Mouse (Mus musculus) heart, adult 11 months (tissue): ENCODE measurements around the gene Chd3.

ENCODE experiments used
- DNase-seq: peaks from one replicate; pipeline ENCODE4 v3.0.0; 2022

The Chd3 gene

GRCm38 (mm10) chr11:69364376-69364775 is 4.8 kb downstream of the Chd3 start:
- no peak for DNase-seq

DNA sequence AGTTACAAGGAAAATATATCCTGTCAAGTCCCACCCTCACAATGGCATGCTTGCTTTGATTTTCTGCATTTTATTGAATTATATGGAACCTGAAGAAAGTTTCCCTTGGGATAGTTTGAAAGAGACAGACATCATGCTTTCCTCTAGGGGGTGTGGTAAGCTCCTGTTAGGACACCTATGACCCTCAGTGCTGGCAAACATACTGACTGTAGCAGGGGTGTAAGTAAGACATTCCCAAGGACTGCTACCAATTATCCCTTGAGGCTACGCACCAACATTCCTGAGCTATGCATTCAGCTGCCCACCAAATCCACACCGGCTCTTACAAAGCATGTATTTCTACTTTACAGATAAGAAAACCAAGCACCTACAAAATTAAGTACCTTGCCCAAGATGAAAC is 6.7 kb downstream of the Chd3 start:
- DNase-seq, result no peak

DNA sequence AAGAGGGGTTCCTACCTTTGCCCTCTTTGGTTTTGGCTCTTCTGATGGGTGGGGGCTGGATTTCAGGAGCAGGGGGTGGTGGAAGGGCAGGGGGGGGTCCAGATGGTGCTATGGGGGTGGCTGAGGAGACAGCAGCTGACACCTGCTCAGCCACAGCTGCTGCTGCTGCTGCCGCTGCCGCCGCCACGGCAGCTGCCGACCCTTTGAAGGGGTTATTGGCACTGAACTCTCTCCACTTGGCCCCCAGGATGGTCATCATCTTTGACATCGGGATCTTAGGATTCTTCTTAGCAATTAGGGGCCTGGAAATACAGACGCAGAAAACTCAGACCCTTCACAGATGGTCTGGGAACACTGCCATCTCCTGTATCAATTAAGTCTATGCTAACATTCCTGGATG is 7.2 kb downstream of the Chd3 start:
- no peak for DNase-seq

- DNase-seq, result no peak
Measured at GRCm38 (mm10) chr11:69357690-69358089, 11.5 kb downstream of the Chd3 start.

- DNase-seq, result no peak
Measured at GRCm38 (mm10) chr11:69356544-69356943, 12.7 kb downstream of the Chd3 start.

DNA sequence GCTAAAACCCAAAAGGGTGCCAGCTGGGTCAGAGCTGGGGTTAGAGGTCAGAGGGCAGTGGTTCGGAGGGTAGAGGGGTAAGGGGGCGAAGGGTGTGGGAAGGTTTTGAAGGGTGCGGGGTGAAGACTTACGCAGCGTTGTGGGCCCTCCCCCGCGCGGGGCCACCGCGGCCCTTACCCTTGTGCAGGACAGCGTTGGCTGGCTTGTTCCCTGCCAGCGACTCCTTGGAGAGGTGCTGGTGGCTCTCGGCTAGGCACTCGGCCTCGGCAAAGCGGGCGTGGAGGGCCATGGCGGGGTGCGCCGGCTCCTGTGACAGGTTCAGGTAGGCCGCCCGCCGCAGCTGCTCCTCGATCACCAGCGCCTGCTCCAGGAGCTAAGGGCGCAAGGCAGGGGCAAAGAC is 22.8 kb downstream of the Chd3 start:
- peak; percentile 92 for DNase-seq

DNA sequence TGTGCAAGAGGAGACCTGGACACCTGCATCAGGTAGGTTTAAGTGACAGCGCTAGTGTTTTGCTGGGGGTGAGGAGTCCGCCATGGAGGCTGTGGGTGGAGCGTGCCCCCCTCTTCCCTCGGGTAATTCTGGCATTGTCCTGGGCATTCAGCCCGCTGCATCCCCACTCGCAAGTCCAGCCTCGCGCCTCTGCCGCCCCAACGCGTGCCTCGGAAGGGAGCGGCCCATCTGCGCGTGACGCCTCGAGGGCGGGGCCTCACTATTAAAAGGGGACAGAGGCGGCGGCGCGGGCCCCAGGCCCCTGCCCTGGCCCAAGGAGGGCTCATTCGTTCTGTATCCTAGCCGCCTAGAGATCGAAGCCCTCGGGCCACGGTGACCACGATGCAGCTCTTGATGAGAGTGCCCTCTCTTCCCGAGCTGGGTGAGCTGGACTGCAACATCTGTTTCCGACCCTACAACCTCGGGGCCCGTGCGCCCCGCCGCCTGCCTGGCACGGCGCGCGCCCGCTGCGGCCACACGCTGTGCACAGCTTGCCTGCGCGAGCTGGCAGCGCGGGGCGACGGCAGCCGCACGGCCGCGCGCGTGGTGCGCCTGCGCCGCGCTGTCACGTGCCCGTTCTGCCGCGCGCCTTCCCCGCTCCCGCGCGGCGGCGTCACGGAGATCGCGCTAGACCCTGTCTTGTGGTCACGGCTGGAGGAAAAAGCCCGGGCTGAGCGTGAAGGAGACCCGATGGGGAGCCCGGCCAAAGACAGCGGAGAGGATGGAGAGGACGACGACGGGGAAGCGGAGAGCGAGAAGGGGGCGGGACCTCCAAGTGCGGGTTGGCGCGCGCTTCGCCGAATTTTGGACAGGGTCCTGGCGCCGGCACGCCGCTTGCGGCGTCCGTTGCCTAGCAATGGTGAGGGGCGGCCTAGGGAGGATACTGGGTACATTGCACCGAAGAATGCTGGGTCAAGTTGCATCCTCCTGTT is 28.8 kb downstream of the Chd3 start, which contains the start of gene Rnf227:
Gene Rnf227 (plus strand): TSS at position 301 of the 971 bp plus-strand sequence.
- peak; percentile 97 for DNase-seq

DNA sequence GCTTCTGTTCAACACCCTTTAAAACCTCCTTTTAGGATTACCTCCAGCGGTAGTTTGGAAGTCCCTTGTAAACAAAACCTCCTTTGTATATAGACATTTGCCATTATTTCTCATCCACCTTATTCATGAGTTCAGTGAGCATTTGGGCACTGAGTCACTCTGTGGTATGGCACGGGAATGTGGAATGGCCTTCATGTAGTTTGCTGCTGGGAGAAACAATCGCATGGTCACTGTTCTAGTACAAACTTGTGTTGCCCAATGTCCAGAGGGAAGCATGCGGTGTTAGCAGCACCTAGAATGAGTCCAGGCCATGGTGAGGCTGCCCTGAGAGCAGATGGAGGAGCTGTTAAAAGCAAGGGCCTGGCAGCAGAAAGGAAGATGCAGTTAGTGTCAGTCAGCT is 34.4 kb downstream of the Chd3 start:
- DNase-seq, result no peak

DNA sequence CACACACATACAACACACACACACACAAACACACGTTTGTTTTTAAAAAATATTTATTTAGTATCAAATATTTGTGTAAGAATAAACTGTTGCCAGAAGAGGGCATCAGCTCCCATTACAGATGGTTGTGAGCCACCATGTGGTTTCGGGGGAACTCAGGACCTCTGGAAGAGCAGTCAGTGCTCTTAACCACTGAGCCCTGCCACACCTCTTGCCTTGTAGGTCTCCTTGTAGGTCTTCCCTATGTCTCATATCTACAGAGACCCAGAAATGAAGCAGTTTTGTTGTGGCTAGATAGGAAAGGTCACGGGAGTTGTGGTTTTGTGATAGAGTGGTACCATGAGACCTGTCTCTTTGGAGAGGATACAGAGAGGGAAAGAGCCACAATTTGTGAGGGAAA is 35.3 kb downstream of the Chd3 start:
- DNase-seq, result no peak

DNA sequence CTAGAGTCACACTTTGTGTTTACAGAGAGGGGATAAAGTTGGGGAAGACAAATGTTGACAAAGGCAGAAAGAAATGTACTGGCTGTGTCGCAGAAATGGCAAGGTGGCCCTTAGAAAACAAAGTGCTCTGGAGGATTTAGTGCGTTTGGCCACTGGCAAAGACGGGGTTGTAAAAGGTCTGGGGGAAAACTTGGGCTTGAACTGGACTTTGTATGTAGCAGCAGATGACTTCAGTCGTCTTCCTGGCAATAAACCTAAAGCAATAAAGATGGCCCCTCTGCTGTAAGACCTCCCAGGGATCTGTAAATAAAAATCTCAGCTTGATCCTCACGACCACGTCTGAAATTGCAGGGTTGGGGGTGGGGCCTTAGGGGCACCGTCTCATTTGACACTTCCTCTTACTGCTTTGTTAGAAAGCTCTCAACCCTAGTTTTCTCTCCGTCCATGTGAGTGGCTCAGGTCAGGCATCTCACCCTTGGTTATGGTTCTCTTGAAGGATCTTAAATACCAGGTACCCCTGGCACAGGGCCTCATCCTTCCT is 36.4 kb downstream of the Chd3 start:
- DNase-seq, result no peak

DNA sequence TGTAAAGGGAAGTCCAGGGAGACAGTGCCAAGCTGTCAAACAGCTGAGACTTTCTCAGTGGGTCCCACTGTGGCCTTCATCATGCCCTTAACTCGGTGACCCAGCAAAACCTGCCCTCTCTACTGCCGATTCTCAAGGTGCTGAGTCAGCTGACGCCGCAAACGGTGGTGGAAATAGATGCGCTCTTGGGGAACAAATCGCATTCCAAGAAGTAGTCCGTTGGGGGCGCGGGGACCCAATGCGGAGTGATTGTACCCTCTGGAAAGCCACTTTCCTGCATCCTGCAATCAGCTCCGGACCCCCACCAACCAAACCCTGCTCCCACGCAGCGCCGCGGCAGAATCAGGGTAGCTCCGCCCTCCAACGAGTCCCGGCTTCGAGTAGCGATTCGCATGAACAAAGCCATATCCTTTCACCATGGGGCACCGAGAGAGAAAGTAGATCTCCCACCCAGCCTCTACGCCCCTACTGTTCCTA is 37.2 kb downstream of the Chd3 start:
- peak; percentile 97 for DNase-seq

DNA sequence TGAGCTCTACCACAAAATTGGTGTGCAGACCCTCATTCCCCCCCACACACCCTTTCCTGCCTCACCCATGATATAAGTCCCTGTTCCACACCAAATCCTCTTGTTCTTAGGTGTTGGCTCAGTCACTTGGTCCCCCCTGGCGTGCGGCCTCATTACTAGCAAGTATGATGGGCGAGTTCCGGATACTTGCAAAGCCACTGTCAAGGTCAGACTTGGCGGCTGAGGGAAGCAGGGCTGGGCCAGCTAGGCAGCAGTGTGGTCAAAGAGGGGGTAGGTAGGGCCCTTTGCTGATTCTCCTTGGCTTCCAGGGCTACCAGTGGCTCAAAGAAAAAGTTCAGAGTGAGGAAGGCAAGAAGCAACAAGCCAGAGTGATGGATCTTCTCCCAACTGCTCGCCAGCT is 38.1 kb downstream of the Chd3 start:
- peak; percentile 91 for DNase-seq

DNA sequence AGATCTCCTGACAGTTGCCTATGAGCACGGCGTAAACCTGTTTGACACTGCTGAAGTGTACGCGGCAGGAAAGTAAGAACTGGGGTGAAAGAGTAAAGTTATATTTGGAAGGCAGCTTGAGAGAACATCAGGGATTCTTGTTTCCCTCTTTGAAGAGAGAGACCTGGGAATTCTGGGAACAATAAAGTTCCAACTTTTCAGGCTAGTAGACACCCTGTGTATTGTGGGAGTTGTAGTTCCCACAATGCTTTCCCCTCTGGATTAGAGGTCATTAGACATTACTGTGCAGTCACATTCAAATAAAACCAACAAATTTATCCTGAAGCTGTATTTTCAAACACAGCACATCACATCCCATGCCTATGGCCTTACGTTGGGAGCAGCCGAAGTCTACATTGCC is 40.7 kb downstream of the Chd3 start:
- no peak for DNase-seq

- no peak for DNase-seq
Measured at GRCm38 (mm10) chr11:69327648-69328047, 41.6 kb downstream of the Chd3 start.

DNA sequence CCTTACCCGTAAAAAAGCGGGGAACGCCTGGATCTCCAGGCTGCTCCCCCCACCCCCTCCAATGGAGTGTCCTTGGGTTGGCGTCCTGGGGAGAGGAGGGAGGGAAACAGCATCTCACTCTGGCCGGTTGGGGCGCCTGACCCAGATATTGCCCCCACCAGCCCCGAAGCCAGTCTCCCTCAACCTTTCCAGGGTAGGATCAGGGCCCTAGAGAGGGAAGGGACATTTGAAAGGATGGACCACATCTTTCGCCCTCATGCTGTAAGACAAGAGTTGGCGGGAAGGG is 42.1 kb downstream of the Chd3 start:
- DNase-seq, result peak; percentile 91

- DNase-seq, result peak; percentile 94
Measured at GRCm38 (mm10) chr11:69326408-69327156, 42.6 kb downstream of the Chd3 start.

DNA sequence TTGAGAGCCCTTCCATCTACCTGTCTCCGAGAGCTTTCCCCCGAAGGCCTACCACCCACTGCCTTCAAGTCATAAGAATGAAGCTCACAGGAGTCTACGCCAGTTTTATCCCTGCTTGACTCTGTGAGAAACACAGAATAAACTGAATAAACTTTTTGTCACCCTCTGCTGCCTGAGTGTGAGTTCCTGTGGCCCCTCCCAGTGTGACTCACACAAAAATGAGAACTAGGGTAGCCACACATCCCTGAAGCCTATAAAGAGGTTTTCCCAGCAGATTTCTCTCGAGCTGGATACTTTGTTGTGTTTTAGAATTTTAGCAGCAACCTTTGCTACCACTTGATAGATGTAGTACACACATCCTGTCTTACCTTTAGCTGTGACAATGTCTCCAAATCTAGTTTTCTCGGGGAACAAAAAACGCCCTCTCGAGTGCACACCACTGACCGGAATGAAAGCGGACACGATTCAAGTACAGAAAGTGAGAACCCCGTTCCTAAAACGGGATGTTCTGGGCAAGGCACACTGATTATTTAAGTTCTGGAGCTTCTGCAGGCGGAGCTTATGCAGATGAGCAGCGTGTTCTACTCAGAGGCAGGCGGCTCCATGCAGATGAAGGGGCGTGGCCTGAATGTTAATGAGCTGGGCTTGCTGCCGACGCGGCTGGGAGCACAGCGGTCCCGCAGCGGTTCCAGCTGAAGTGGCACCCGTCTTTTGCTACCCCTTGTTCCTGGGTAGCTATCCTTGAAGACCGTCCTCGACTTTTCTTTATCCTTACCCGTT is 43.4 kb downstream of the Chd3 start, which contains the start of gene Kcnab3:
Gene Kcnab3 (plus strand): TSS at position 631 of the 780 bp plus-strand sequence.
- DNase-seq, result peak; percentile 99

DNA sequence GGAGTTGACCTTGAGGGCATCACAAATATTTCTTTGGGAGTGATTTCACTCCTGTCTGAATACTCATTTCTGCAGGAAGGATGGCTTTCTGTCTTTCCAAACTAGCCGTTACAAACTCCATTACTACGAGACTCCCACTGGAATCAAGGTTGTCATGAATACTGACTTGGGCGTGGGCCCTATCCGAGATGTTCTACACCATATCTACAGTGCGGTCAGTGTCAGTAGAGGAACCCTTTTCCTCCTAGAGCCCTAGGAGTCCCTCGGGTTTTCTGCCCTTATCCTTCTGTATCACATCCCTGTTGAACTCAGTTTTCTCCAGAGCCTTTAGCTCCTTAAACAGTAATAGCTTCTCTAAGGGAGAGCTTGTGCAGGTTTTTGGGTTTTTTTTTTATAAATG is 44.5 kb downstream of the Chd3 start:
- peak; percentile 83 for DNase-seq

- DNase-seq, result peak; percentile 100
Measured at GRCm38 (mm10) chr11:69323667-69324111, 45.5 kb downstream of the Chd3 start, which contains the start of the genes Cntrob and Trappc1. Gene Cntrob, minus strand, starts transcription at chr11:69323775. Gene Trappc1, plus strand, starts transcription at chr11:69323980.

GRCm38 (mm10) chr11:69322693-69323471 is 46.3 kb downstream of the Chd3 start:
- DNase-seq, result peak; percentile 92

DNA sequence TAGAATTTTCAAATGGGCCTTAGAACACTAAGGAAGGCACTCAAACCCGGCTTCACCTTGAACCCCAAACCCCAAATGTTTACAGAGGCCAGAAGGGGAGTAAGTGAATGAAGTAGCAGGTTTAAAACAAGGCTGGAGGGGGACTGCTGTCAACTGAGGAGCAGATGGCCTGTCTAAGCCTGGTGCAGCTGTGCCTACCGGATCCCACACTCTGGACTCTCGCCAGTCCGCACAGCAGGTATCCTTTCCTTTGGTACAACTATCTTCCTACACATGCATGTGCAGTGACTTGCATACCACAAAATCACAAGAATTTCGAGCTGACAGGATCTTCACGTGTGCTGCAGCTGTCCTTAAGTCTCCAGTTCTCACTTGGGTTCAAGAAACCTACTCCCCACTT is 47.2 kb downstream of the Chd3 start:
- DNase-seq, result peak; percentile 88

- DNase-seq, result peak; percentile 86
Measured at GRCm38 (mm10) chr11:69321580-69321979, 47.6 kb downstream of the Chd3 start.
